Mouse (Mus musculus) kidney, embryonic 16.5 days (tissue): ENCODE measurements around the gene St5. TPM values are rescaled to one million over a fixed set of nuclear protein-coding genes. Genes with fewer than 3 reads are reported as not detected.

Source experiments
- ATAC-seq: fragments of 200-750 bp; cut with Nextera tagmentation; 2 replicates; pipeline ENCODE4 v1.8.0; 2017; ENCODE audit warnings: moderate TSS enrichment; ENCODE audit not compliant: low FRiP score, low TSS enrichment
- H3K27ac ChIP-seq: fragments of 300-500 bp; sonication (generic); 2 replicates; pipeline ENCODE4 v1.5.1; 2014; ENCODE audit warnings: low read length
- H3K27me3 ChIP-seq: fragments of 300-500 bp; sonication (generic); 2 replicates; pipeline ENCODE4 v1.6.1; 2014; ENCODE audit warnings: low read length, control low read depth, mixed read lengths; ENCODE audit not compliant: insufficient read depth
- H3K36me3 ChIP-seq: fragments of 300-500 bp; sonication (generic); 2 replicates; pipeline ENCODE4 v1.6.1; 2014; ENCODE audit warnings: low read length, control low read depth, mixed read lengths; ENCODE audit not compliant: insufficient read depth
- H3K4me1 ChIP-seq: fragments of 300-500 bp; sonication (generic); 2 replicates; pipeline ENCODE4 v1.6.1; 2014; ENCODE audit warnings: low read length, control low read depth, mixed read lengths; ENCODE audit not compliant: insufficient read depth
- H3K4me2 ChIP-seq: fragments of 300-500 bp; sonication (generic); replicated peaks from 2 replicates; pipeline ENCODE4 v1.6.1; 2014; ENCODE audit warnings: low read depth, low read length
- H3K4me3 ChIP-seq: fragments of 300-500 bp; sonication (generic); 2 replicates; pipeline ENCODE4 v1.5.1; 2014; ENCODE audit warnings: mild to moderate bottlenecking, low read length
- H3K9ac ChIP-seq: fragments of 300-500 bp; sonication (generic); replicated peaks from 2 replicates; pipeline ENCODE4 v1.6.1; 2014; ENCODE audit warnings: low read length
- H3K9me3 ChIP-seq: fragments of 300-500 bp; sonication (generic); 2 replicates; pipeline ENCODE4 v1.6.1; 2016; ENCODE audit warnings: low read length, control low read depth
- WGBS: fragments of 180-500 bp; shearing (Covaris S2); extraction: QIAGEN DNeasy Blood & Tissue Kit; methylation state at CpG from one replicate; pipeline ENCODE4 v1.1.7; 2014; 5-methylcytosine and 5-hydroxymethylcytosine counted together
- microRNA-seq: library from miRNA; unstranded; fragments of <30 nt; microRNA quantifications from one replicate; pipeline ENCODE4, GENCODE M21; 2016
- polyA plus RNA-seq: library from polyadenylated mRNA; unstranded; fragments of >200 nt; fragmentation: Nextera tagmentation; extraction: Ambion mirVana; gene quantifications from 2 replicates; pipeline ENCODE4 v1.2.1, GENCODE M21; 2015

The St5 gene
- polyA plus RNA-seq, 1 experiment from 2014 or later = 38.0 TPM

GRCm38 (mm10) chr7:109492616-109493318, 210.6 kb downstream of the St5 start:
- Histone ChIP-seq H3K9ac (no peak overlapping the region), H3K4me2 (peak overlapping the region; percentile 41; the same call in 1 of the 2 replicates), H3K4me3 (no peak overlapping the region), H3K9me3 (no peaks in the 10 kb centered on the region), H3K36me3 (no peaks in the 10 kb centered on the region), H3K4me1 (peaks cover 8% of the 10 kb centered on the region; the same call in 1 of the 2 replicates), H3K27me3 (peaks cover 4% of the 10 kb centered on the region; the same call in 1 of the 2 replicates), H3K27ac (no peak overlapping the region)
- WGBS = 65% methylated on average over 18 of the region's 18 CpGs
- ATAC-seq = no peak

- Histone ChIP-seq H3K27me3 (no peaks in the 10 kb centered on the region), H3K9ac (no peak overlapping the region), H3K4me3 (no peak overlapping the region), H3K9me3 (no peaks in the 10 kb centered on the region), H3K36me3 (no peaks in the 10 kb centered on the region), H3K4me2 (no peak overlapping the region), H3K27ac (no peak overlapping the region), H3K4me1 (no peaks in the 10 kb centered on the region)
- WGBS = 72% methylated on average over 5 of the region's 5 CpGs
- ATAC-seq = no peak
Observed at GRCm38 (mm10) chr7:109484221-109484620, 219.2 kb downstream of the St5 start.

- peak overlapping the region; percentile 3; the same call in 1 of the 2 replicates for H3K4me3 ChIP-seq
- ATAC-seq = peak; percentile 43; the same call in 1 of the 2 replicates
- no peaks in the 10 kb centered on the region for H3K4me1 ChIP-seq
- no peaks in the 10 kb centered on the region for H3K9me3 ChIP-seq
- WGBS = 14% methylated on average over 7 of the region's 7 CpGs
- H3K27me3 ChIP-seq = no peaks in the 10 kb centered on the region
- H3K9ac ChIP-seq = no peak overlapping the region
- peak overlapping the region; percentile 31; the same call in 1 of the 2 replicates for H3K4me2 ChIP-seq
- H3K36me3 ChIP-seq = no peaks in the 10 kb centered on the region
- no peak overlapping the region for H3K27ac ChIP-seq
Observed at GRCm38 (mm10) chr7:109480765-109481197, 222.6 kb downstream of the St5 start.

GRCm38 (mm10) chr7:109477926-109478325, 225.5 kb downstream of the St5 start:
- Histone ChIP-seq H3K4me3 (no peak overlapping the region), H3K4me1 (no peaks in the 10 kb centered on the region), H3K9ac (no peak overlapping the region), H3K27ac (no peak overlapping the region), H3K27me3 (no peaks in the 10 kb centered on the region), H3K36me3 (no peaks in the 10 kb centered on the region), H3K4me2 (no peak overlapping the region), H3K9me3 (no peaks in the 10 kb centered on the region)
- 48% methylated on average over 3 of the region's 3 CpGs for WGBS
- ATAC-seq = no peak

Small RNA genes lying within 50 kb of the gene (microRNA-seq; reads per million reads assigned to microRNA genes)
- not detected for gene Gm47284

Other genes with a start within 250 kb of the St5 start
- gene Trim66, start 195.5 kb downstream of the St5 start, polyA plus RNA-seq = 0.03 TPM in 1 of 2 replicates, not detected in the other
- gene Rpl27a, start 184.5 kb downstream of the St5 start, polyA plus RNA-seq = 122 and 129 TPM in 2 replicates
- gene Akip1, start 85 bp upstream of the St5 start, polyA plus RNA-seq = 32.8 and 34.0 TPM in 2 replicates
- 0.25 TPM in 1 of 2 replicates, not detected in the other for gene BC051019, start 20.2 kb upstream of the St5 start, polyA plus RNA-seq
- gene Ascl3, start 28.1 kb upstream of the St5 start, polyA plus RNA-seq = 0.36 TPM in 1 of 2 replicates, not detected in the other
- gene Tmem9b, start 49.3 kb upstream of the St5 start, polyA plus RNA-seq = 60.2 and 64.1 TPM in 2 replicates
- 0.65 and 0.92 TPM in 2 replicates for gene Nrip3, start 78.4 kb upstream of the St5 start, polyA plus RNA-seq
- 1.7 and 1.8 TPM in 2 replicates for gene Scube2, start 162.1 kb upstream of the St5 start, polyA plus RNA-seq